Mouse (Mus musculus) thymus, adult 2 months (tissue): Measurements from ENCODE around the gene Pmm2. TPM values are rescaled to one million over a fixed set of nuclear protein-coding genes. Genes with fewer than 3 reads are reported as not detected.

Experiments used
- DNase-seq: peaks from one replicate; pipeline ENCODE4 v3.0.0; 2021
- H3K27ac ChIP-seq: fragments of 200-500 bp; 2 replicates; pipeline ENCODE4 v1.5.1; 2012; ENCODE audit warnings: low read length, control low read depth; ENCODE audit not compliant: control insufficient read depth, insufficient read depth
- H3K27me3 ChIP-seq: fragments of 200-500 bp; 2 replicates; pipeline ENCODE4 v1.6.1; 2012; ENCODE audit warnings: mild to moderate bottlenecking, low read length, moderate library complexity, mixed read lengths; ENCODE audit not compliant: control insufficient read depth, insufficient read depth
- H3K36me3 ChIP-seq: fragments of 200-500 bp; 2 replicates; pipeline ENCODE4 v1.6.1; 2012; ENCODE audit warnings: mild to moderate bottlenecking, low read length, moderate library complexity; ENCODE audit not compliant: control insufficient read depth, insufficient read depth
- H3K4me1 ChIP-seq: fragments of 200-500 bp; replicated peaks from 2 replicates; pipeline ENCODE4 v1.6.1; 2012; ENCODE audit warnings: low read length; ENCODE audit not compliant: control insufficient read depth, insufficient read depth
- H3K4me3 ChIP-seq: fragments of 200-500 bp; 2 replicates; pipeline ENCODE4 v1.5.1; 2012; ENCODE audit warnings: mild to moderate bottlenecking, low read length, control low read depth, moderate library complexity; ENCODE audit not compliant: control insufficient read depth, insufficient read depth
- CTCF ChIP-seq: fragments of 200-500 bp; IDR thresholded peaks from 2 replicates; pipeline ENCODE4 v1.5.1; 2012; ENCODE audit warnings: mild to moderate bottlenecking, control low read depth, low read length, moderate library complexity, borderline replicate concordance; ENCODE audit not compliant: control insufficient read depth, poor library complexity, insufficient read depth; ENCODE audit errors: extremely low read depth
- POLR2A ChIP-seq: fragments of 200-500 bp; IDR thresholded peaks from 2 replicates; pipeline ENCODE4 v1.6.1; 2012; ENCODE audit warnings: mild to moderate bottlenecking, low read length, control low read depth, moderate library complexity; ENCODE audit not compliant: control insufficient read depth, poor library complexity, insufficient read depth; ENCODE audit errors: extremely low read depth
- WGBS: fragments of 180-500 bp; shearing (Covaris S2); methylation state at CpG from one replicate; pipeline ENCODE4 v1.1.7; 2018; 5-methylcytosine and 5-hydroxymethylcytosine counted together
- polyA plus RNA-seq: library from polyadenylated mRNA; depleted of rRNA; stranded (reverse); fragments of >200 nt; gene quantifications from 2 replicates; pipeline ENCODE4 v1.2.3, GENCODE M21; 2012

Pmm2 gene
- polyA plus RNA-seq, 1 experiment: 116 TPM

GRCm38 (mm10) chr16:8676228-8676627 is 38.8 kb downstream of the Pmm2 start:
- Histone ChIP-seq H3K27me3 (no peaks in the 10 kb centered on the region; the same call in 1 of the 2 replicates), H3K36me3 (no peaks in the 10 kb centered on the region), H3K4me1 (peaks cover 5% of the 10 kb centered on the region; the same call in 1 of the 2 replicates), H3K27ac (no peak overlapping the region), H3K4me3 (no peak overlapping the region)
- no peak for TF ChIP-seq CTCF
- no peak for TF ChIP-seq POLR2A
- no peak for DNase-seq
- WGBS: 83% methylated on average over 2 of the region's 2 CpGs

- Histone ChIP-seq H3K27me3 (no peaks in the 10 kb centered on the region; the same call in 1 of the 2 replicates), H3K4me3 (no peak overlapping the region), H3K36me3 (no peaks in the 10 kb centered on the region), H3K4me1 (peaks cover 5% of the 10 kb centered on the region; the same call in 1 of the 2 replicates), H3K27ac (no peak overlapping the region)
- TF ChIP-seq CTCF: no peak
- TF ChIP-seq POLR2A: no peak
- WGBS: 55% methylated on average over 4 of the region's 4 CpGs
- DNase-seq: peak; percentile 54
Measured at GRCm38 (mm10) chr16:8676800-8677199, 39.3 kb downstream of the Pmm2 start.

- no peaks in the 10 kb centered on the region for H3K36me3 ChIP-seq
- no peak for TF ChIP-seq POLR2A
- no peak for TF ChIP-seq CTCF
- peaks cover 5% of the 10 kb centered on the region; the same call in 1 of the 2 replicates for H3K4me1 ChIP-seq
- no peaks in the 10 kb centered on the region; the same call in 1 of the 2 replicates for H3K27me3 ChIP-seq
- DNase-seq: no peak
- WGBS: 79% methylated on average over 5 of the region's 5 CpGs
- no peak overlapping the region for H3K4me3 ChIP-seq
- no peak overlapping the region for H3K27ac ChIP-seq
Measured at GRCm38 (mm10) chr16:8678035-8678434, 40.6 kb downstream of the Pmm2 start.

DNA sequence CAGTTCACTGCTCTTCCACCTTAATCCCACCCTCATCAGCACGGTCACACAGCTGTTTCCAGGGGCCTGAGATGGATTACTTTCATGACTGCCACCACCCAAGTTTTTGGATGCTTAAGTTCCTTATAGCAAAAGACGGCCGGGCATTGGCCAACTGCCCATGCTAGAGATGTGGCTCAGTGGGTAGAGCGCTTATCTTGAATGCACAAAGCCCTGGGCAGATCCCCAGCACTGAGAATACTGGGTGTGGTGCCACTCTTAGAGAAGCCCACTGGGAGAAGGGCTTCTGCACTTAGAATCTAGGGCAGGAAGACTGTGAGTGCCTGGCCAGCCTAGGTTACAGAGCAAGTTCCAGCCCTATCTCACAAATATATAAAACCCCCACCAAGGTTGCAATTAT is 41.2 kb downstream of the Pmm2 start:
- Histone ChIP-seq H3K4me1 (peaks cover 4% of the 10 kb centered on the region; the same call in 1 of the 2 replicates), H3K27me3 (no peaks in the 10 kb centered on the region; the same call in 1 of the 2 replicates), H3K4me3 (no peak overlapping the region), H3K36me3 (no peaks in the 10 kb centered on the region), H3K27ac (no peak overlapping the region)
- WGBS: 89% methylated on average over 4 of the region's 4 CpGs
- DNase-seq: no peak
- no peak for TF ChIP-seq CTCF
- no peak for TF ChIP-seq POLR2A

GRCm38 (mm10) chr16:8679780-8680179 is 42.3 kb downstream of the Pmm2 start:
- TF ChIP-seq CTCF (no peak), POLR2A (no peak)
- no peaks in the 10 kb centered on the region for H3K36me3 ChIP-seq
- no peak overlapping the region for H3K27ac ChIP-seq
- H3K27me3 ChIP-seq: no peaks in the 10 kb centered on the region
- WGBS: 75% methylated on average over 3 of the region's 3 CpGs
- no peaks in the 10 kb centered on the region for H3K4me1 ChIP-seq
- DNase-seq: no peak
- H3K4me3 ChIP-seq: no peak overlapping the region

- H3K36me3 ChIP-seq: no peaks in the 10 kb centered on the region
- WGBS: 93% methylated on average over 5 of the region's 5 CpGs
- no peak within 1 kb of the TSS for H3K27ac ChIP-seq
- TF ChIP-seq POLR2A (no peak), CTCF (no peak)
- H3K27me3 ChIP-seq: no peaks in the 10 kb centered on the region
- H3K4me3 ChIP-seq: no peak within 1 kb of the TSS
- no peak for DNase-seq
- no peaks in the 10 kb centered on the region for H3K4me1 ChIP-seq
Measured at GRCm38 (mm10) chr16:8680470-8680869, 43.0 kb downstream of the Pmm2 start, which contains the start of gene Gm5767. Gm5767 (plus strand) TSS chr16:8680770.

DNA sequence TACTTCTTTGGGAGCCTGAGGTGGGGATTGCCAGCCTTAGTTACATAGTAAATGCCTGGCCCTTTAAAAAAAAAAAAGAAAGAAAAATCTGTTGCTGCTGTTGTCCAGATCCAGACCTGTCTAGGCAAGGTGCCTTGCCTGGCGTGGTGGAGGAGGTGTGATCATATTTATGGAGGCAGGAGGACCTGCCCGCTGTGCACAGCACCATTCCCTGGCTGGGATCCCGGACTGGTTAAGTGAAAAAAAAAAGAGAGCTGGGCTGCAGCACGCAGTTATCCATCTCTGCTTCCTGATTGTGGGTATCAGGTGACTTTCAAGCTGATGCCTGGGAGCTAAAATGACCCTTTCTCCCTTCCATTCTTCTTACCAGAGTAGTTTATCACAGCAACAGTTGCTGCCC is 47.6 kb downstream of the Pmm2 start:
- Histone ChIP-seq H3K4me3 (no peak overlapping the region), H3K4me1 (no peaks in the 10 kb centered on the region), H3K27me3 (no peaks in the 10 kb centered on the region), H3K36me3 (peaks cover 14% of the 10 kb centered on the region), H3K27ac (no peak overlapping the region)
- DNase-seq: no peak
- 88% methylated on average over 4 of the region's 4 CpGs for WGBS
- no peak for TF ChIP-seq POLR2A
- no peak for TF ChIP-seq CTCF
